Mouse (Mus musculus) megakaryocyte-erythroid progenitor cell, adult 5-6 weeks (primary cell): Measurements from ENCODE around the gene Twf2. TPM values are rescaled to one million over a fixed set of nuclear protein-coding genes. Genes with fewer than 3 reads are reported as not detected.

Source experiments
- ATAC-seq: replicated peaks from 2 replicates; pipeline ENCODE4 v1.8.0; 2016; ENCODE audit warnings: mild to moderate bottlenecking, inconsistent platforms; ENCODE audit not compliant: severe bottlenecking, poor library complexity, low FRiP score, low TSS enrichment
- total RNA-seq, 2 experiments: library from RNA; stranded (forward) in 1 of 2; stranded (reverse) in 1 of 2; fragments of 200-1000, 215-1000 nt in 1 of 2; fragments of >200 nt in 1 of 2; fragmentation: Nextera tagmentation in 1 of 2; gene quantifications; 2 replicates each; pipeline ENCODE4 v1.2.3; 2014 to 2017

The Twf2 gene
- total RNA-seq, 2 experiments from 2014 or later: 11.4 to 13.7 TPM

DNA sequence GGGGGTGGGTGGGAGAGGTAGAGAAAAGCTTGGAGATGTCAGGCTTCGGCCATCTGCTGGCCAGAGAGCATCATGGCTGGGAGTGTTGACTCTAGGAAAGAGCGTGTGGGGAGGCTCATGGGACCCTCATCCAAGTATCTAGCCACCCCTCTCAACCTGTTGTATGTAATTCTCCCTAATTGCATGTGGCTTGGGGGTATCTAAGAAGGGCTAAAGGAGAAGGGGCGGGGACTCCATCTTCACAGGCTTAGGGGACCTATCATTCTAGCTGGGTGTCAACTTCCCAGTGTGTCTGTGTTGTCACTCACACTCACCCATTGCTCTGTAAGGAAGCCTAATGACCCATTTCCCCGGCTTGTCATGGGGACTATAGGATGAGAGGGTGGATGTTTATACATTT is 28.9 kb downstream of the Twf2 start:
- ATAC-seq: no peak

DNA sequence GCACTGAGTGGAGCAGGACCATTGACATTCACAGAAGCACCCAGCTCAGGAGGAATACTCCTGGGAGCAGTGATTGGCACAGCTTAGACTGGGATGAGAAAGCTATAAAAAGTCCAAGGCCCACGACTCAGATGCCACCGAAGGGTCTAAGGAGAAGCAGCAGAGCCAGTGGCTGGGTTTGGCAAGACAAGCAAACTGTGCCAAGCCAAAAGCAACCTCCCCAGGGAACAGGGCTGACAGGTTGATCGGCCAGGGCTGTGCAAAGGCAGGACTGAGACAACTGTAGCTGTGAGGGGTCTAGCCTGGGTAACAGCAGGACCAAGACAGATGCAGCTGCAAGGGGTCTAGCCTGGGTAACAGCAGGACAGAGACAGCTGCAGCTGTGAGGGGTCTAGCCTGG is 30.0 kb downstream of the Twf2 start:
- ATAC-seq: no peak

DNA sequence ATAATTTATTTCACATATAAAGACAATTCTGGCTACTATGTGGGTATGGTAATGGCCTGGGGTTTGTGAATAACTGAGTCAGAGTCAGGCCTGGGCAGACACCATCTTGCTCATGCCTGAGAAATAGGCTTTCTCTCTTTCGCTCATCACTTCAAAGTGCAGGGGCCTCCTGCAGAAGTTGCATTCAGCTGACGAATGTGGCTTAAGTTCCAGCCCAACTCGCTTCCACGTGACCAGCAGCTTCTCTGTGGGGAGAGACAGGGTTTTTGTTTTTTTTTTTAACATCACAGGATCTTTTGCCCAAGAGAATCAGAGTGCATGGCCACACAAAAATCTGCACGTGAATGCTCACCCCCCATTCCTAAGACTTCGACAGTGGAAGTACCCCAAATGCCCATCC is 31.0 kb downstream of the Twf2 start:
- no peak for ATAC-seq

DNA sequence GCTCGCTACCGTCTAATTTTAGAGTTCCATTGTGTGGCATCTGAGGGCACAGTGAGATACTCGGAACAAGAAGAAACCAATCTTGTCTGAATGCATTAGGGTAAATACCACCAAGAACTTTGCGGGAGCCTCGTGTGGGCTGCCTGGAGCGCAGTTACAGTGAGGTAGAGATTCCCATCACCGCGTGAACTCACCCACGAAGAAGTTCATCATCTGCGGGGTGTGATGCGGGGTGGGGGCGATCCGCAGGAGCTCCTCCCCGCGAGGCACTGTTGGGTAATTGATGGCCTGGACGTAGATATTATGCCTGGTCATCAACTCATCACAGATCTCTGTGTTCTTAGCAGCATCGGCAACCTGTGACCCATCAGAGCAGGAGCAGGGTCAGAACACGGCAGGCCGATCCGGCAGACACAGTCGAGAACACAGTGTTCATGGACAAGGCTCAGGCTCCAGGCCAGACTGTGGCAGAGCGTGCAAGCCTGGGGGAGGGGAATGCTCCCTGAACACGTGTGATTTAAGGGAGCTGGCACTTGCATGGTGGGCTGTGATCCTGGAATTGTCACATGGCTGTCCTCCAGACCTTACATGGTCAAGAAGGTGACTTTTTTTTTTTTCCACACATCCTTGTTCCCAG is 32.4 kb downstream of the Twf2 start:
- no peak for ATAC-seq

DNA sequence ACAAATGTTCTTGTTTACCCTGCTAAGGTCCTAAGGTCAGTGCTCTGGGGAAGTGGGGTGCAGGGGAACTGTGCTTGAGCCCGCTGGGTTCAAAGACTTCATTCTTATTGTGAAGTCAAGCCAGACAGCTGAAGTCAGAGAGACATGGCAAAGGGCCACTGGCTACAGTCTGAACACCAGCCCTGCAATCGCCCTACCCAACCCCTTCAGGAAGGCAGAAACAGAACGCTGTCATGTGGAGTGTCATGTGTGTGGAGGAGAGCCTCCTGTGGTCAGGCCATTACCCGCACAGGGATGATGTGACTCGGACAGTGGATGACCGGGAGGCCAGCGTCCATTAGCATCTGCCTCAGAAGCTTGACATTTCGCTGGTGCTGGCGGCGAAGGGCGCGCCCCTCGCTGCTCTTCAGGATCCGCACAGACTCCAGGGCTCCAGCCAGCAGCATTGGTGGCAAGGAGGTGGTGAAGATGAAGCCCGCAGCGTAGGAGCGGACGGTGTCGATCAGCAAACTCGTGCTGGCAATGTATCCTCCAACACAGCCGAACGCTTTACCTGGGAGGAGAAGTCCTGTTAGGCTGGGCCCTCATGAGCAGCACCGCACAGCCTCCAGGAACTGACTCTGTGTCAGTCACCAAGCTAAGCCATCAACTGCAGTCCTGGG is 33.4 kb downstream of the Twf2 start:
- no peak for ATAC-seq

DNA sequence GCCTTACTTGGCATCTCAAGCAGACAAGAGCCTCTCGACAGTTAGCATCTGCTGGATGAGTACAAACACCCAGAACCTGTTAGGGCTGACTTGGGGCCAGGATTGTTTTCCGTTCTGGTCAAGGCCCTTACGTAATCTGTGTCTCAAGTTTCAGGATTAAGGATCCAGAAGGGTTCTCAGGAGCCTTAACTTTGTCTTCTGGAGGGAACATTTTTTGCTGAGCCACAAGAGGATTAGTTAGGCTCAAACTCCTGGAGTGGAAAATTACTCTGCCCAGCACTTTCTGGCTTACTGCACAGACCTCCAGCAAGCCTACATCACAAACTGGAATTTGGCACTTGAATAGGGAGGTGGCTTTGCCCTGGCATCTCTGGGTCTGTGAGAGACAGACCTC is 33.9 kb downstream of the Twf2 start:
- no peak for ATAC-seq

DNA sequence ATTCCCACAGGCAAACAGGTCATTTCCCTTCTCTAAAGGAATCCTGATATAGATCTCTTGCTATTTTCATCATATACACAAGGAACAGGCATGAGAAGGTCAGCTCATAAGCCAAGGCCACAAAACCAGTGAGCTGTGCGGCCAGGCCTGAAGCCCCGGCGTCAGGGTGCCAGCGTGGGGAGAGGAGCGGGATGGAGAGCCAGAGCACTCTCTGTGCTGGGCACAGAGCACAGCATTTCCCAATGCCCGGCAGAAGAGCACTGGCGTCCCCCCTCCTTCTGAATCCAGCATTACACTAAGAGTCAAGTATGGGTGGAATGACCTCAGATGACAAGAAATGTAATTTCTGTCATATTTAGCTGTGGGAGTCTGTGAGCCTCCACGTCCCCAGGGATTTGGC is 34.5 kb downstream of the Twf2 start:
- no peak for ATAC-seq

DNA sequence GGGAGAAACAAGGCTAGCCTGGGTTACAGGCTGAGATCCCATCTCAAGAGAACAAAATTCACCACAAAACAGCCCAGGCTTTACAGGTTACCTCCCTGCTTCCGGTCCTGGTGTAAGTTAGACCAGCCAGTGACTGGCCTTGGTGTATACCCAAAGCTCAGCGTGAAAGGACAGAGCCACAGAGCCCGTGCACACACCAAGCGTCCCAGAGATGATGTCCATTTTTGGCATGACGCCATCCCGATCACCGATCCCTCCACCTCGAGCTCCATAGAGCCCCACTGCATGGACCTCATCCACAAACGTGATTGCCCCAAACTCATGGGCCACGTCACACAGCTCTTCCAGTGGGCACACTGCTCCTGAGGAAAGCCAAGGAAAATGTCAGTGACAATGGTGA is 35.0 kb downstream of the Twf2 start:
- ATAC-seq: no peak

DNA sequence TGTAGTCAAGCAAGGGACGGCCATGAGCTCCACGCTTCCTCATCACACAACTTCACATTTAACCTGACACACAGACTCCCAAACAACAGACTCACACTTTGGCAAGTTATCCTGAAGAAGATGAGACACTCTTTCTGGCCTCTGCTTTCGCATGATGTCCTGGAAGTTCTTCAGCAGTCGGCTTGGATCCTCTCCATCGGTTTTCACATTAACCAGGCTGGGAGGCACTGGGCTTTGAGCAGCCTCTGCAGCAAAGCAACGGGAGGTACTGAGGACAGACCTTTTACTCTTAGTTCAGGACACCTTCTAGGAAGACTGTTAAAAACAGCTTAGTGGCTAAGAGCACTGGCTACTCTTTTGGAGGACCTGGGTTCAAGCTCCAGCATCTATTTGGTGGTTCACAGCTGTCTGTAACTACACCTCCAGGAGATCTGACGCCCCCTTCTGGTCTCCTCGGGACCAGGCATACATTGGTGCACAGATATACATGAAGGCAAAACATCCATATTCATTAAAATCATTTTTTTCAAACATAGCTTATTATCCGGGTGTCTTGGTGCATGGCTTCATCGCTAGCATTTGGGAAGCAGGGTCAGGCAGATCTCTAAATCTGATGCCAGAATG is 38.7 kb downstream of the Twf2 start:
- no peak for ATAC-seq

DNA sequence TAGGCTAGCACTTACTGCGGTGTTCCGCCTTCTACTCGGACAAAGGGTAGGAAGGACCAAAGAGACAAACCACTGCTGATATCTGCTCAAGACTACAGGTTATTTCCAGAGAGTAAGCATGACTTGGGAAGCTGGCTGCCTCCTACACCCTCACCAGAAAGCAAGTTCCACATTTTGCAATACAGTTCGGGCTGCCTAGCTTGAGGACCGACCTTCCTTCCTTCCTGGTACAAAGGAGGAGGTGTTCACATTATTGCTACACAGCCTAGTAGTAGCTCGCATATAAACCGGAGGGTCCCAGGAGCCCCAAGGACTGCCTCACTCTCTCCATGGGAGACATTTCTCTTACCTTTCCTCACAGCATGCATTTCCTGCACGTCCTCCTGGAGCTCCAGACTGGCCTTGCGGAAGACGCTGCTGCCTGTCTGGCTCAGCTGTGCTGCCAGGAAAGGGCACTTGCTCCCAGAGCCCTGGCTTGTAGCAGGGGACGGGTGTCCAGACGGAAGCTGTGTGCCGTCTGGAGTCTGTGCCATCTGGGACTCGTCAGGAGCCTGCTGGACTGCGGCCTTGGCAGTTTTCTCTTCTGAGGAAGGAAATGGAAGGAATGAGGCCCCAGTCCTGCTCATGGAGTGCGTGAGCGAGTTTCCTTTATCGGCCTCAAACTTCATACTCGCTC is 40.0 kb downstream of the Twf2 start:
- ATAC-seq: no peak

DNA sequence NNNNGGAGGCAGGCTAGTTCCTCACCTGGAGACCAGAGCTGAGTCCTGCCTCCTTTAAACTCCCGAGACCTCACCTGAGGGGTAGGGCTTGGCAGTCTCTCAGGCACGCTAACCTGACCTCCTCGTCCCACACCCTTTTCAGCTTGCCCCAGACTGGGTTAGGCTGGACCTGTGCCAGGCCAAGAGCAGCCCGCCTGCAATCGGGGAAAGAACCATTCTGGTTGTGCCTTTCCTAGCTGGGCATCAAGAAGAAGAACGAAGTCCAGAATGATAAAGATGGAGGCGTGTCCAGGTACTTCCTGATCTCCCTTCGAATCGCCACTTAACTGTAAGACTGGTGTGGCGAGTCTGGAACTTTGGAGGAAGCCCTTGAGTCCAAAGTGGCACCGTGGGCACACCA is 46.6 kb downstream of the Twf2 start:
- no peak; the same call in 1 of the 2 replicates for ATAC-seq

DNA sequence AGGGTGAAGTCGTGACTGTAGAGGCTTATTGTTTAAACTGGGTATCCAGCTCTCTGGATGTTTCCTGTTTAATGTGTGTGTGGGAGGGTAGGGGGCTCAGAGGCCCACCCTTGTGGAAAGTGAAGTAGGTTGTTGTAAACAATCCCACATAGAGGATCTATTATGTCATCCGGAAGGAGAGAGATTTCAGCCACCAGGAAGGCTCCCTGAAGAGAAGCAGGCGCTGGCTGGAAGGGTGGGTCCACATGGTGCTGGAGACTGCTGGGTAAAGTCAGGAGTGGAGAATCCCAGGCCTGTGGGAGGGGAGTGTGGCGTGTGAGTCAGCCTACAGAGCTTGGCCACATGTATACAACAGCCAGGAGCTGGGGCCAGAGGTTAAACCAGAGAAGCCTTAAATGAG is 47.3 kb downstream of the Twf2 start:
- ATAC-seq: no peak

DNA sequence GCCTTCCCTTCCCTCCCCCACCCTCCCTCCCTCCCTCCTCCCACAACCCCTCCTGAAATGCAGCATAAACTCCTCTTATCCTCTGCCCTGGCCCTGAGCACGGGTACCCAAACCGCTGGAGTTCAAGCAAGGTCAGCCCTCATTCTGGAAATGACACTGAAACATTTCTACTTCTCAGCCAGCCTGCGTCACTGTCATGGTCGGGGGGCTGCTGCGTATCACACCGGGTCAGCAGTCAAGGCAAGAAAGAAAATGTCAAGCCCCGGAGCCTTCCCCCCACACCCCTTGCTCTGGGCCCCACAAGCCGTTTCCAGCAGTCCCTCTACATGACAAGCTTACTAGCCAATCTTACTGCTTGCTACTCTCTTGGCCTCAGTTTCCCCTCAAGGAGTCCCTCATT is 48.2 kb downstream of the Twf2 start:
- ATAC-seq: no peak

DNA sequence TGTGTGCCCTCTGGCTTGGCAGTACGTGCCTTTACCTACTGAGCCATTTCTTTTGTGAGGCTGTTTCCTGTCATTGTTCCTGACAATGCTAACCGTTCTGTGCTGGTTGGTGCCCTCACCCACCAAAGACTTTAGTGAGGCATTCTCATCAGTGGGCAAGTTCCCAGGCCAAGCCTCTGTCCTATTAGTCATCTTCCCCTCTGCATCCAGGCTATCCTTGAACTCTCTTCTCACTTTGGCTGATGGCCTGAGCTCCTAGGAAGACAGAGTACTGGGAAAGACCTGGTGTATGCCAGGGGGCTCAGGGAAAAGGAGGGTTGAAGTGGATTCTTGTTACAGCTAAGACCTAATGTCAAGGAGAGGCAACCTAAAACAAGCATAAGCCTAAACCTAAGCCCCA is 51.1 kb downstream of the Twf2 start:
- ATAC-seq: no peak

DNA sequence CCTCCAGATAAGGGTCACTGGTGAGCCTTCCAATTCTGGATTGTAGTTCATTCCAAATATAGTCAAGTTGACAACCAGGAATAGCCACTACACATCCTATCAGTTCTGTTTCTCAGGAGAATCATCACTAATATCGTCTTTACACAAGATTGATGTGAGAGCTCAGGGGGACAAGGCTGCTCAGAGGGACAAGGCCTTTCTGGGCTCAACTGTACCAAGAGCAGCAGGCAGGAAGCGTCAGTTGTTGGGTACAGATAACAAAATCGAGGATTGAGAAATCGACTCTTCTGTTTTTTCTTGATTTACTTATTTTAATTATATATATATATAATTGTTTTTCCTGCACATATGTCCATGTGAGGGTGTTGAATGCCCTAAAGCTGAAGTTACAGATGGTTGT is 55.5 kb downstream of the Twf2 start:
- no peak for ATAC-seq

DNA sequence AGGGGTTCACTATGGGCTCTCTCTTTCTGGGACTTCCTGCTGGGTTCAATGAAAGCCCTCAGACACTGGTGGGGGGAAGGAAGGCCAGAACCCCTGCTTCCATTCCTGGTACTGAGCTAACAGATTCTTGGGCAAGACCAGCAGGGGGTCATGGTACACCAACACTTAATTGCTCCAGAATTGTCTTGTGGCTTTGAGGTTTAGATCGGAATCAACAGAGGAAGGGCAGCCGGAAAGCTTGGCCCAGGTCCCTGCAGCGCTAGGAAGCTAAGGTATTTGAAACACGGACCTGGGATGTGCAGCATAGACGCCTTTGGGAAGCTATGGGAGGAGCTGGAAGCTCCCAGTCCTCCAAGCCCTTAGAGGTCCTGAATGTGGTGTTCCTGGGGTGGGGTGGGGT is 56.1 kb downstream of the Twf2 start:
- peak; percentile 28 for ATAC-seq

DNA sequence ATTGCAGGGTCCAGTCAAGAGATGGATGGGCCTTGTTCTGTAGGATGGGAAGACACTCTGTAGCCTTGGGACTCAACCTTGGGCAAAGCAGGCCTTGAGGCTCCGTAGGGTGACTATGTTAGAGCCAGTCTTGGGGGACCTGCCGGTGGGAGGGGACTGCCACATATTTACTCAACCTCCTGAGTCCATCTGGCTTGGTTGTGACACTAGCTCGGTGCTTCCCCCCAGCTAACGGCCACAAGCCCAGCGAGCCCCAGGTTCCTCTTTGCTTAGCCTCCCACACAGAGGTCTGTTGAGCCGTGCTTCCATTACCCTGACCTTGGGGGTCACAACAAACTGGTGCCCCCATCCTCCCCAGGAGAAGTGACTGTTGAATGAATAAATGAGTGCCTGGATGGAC is 58.1 kb downstream of the Twf2 start:
- 0 out of 2 replicates have a peak, but pooled peaks have one; percentile 14 for ATAC-seq

DNA sequence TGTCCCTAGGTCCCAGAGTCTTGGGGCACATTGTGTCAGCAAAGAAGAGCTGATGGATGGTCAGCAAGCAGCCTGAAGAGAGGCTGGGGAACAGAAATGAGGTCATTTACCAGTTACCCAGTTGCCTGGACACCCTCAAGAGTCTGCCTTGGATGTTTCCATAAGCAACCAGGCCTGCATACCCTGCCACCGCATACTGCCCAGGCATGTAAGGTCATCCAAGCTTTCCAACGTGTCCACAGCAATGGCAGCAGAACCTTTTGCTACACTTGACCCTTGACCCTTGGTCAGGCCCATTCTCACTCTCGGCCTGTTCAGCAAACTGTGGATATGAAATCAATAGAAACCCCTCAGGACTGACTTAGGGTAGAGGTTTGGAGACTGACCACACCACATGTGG is 58.6 kb downstream of the Twf2 start:
- ATAC-seq: no peak

DNA sequence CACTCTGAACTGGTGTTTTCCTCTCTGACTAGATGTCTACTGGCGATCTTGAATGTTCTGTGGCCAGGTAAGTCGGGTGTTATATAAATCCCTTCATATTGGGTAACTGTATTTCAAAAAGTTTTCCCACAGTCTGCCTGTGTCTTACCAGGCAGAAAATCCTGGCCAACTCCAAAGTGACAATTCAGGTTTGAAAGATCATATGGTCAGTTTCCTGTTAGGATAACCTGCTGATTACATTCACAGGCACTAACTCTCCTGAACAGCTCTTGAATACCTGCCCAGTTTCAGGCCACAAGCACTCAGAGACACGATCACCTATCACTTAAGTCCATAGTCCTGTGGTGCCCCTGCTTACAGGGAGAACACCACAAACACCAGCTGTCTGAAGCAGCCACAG is 59.2 kb downstream of the Twf2 start:
- ATAC-seq: no peak

DNA sequence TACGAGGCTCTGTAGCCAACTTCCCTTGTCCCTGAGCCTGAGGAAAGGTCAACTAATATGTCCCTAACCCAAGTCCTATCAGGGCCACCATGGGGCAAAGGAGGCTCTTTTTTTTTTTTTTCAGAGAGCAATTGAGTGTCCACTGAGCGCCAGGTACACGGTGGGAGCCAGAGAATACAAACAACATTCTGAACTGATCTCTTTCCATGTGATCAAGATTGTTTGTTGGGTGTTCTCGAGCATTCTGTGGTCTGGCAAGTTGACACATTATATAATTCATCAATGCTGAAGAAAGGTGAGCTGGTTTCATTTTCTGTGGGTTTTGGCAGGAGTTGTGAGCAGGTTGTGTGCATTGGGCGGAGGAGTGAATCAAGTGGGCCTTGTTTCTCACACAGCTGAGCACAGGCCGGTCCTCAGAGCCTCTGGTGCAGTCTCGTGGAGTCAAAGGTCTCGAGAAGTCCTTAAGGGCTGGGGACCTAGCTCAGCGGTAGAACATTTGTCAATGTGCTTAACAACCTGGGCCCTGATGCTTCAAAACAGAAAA is 60.5 kb downstream of the Twf2 start:
- no peak for ATAC-seq
